ENCODE assay signal across 8 mouse cellular contexts in genomic region chr17:75074978-75075699, GRCm38 (mm10).
A peak's percentile ranks its signal among the peaks of the same experiment; 100 is the strongest.
DNase-seq lines count a peak whose midpoint lies in the region; ATAC-seq and TF ChIP-seq lines count a peak whose summit lies in the region.

No protein-coding gene starts in this region.

- in situ Hi-C loops in Patski (cut with MboI; ENCODE audit: low pct_unique_long_range_greater_than_20kb), result loop anchor here (10.0 kb wide), 1 partner anchor 260 kb away; no protein-coding TSS in a partner anchor

- H3K4me3 ChIP-seq in hindbrain, postnatal 0 days (ENCODE audit: low read length), result no peak overlapping the region
- H3K4me3 ChIP-seq in hindbrain, embryonic 12.5 days, result no peak overlapping the region

- H3K36me3 ChIP-seq in hindbrain, postnatal 0 days (ENCODE audit: insufficient read depth, low read length), result no peaks in the 10 kb centered on the region
- H3K36me3 ChIP-seq in hindbrain, embryonic 12.5 days, result no peaks in the 10 kb centered on the region

- DNase-seq in hindbrain, postnatal 0 days (ENCODE audit: low spot score), result peak; percentile 22
- DNase-seq in 3T3-L1 (ENCODE audit: low read depth, low spot score), result peak; percentile 40
- DNase-seq in Patski (ENCODE audit: low read depth, low spot score), result no peak
- peak; percentile 49 to 52 for DNase-seq in left cerebral cortex, postnatal 14 days (ENCODE audit: low spot score in 2 of 2)
- DNase-seq in retina, embryonic 14.5 days (ENCODE audit: low spot score), result peak; percentile 60
- DNase-seq in adrenal gland, postnatal 4 days (ENCODE audit: low spot score in 2 of 2), result no peak
- no peak for DNase-seq in cerebellum, postnatal 36 days

- H3K4me1 ChIP-seq in hindbrain, postnatal 0 days (ENCODE audit: insufficient read depth, low read length), result no peaks in the 10 kb centered on the region
- peaks cover 4% of the 10 kb centered on the region for H3K4me1 ChIP-seq in hindbrain, embryonic 12.5 days

- CTCF ChIA-PET in Patski (lab: Charles Lee), result interaction anchor here (0.7 to 3.4 kb wide), 4 partner anchors 10 to 115 kb away, joined by 3 to 20 read pairs (median 4); no protein-coding TSS in a partner anchor

- H3K9me3 ChIP-seq in hindbrain, postnatal 0 days (ENCODE audit: low read length), result no peaks in the 10 kb centered on the region
- no peaks in the 10 kb centered on the region for H3K9me3 ChIP-seq in hindbrain, embryonic 12.5 days (replicated peaks)

- 68% methylated on average over 19 of the region's 19 CpGs for WGBS in hindbrain, postnatal 0 days
- 73% methylated on average over 19 of the region's 19 CpGs for WGBS in hindbrain, embryonic 12.5 days

- no peak overlapping the region for H3K9ac ChIP-seq in hindbrain, postnatal 0 days (replicated peaks; ENCODE audit: low read length)
- H3K9ac ChIP-seq in hindbrain, embryonic 12.5 days, result no peak overlapping the region

- 0 out of 2 replicates have a peak, but pooled peaks have one; percentile 29 for ATAC-seq in hindbrain, postnatal 0 days
- no peak for ATAC-seq in hindbrain, embryonic 12.5 days (ENCODE audit: low FRiP score)
- ATAC-seq in Patski, result no peak

- POLR2A ChIA-PET in Patski (lab: Charles Lee), result no interaction called here

- no peak overlapping the region for H3K27ac ChIP-seq in hindbrain, postnatal 0 days
- H3K27ac ChIP-seq in hindbrain, embryonic 12.5 days, result no peak overlapping the region

- no peak overlapping the region for H3K4me2 ChIP-seq in hindbrain, postnatal 0 days (ENCODE audit: low read depth, low read length)
- no peak overlapping the region for H3K4me2 ChIP-seq in hindbrain, embryonic 12.5 days (replicated peaks)

- H3K27me3 ChIP-seq in hindbrain, postnatal 0 days (ENCODE audit: insufficient read depth, low read length), result no peaks in the 10 kb centered on the region
- peaks cover 15% of the 10 kb centered on the region for H3K27me3 ChIP-seq in hindbrain, embryonic 12.5 days
- no peaks in the 10 kb centered on the region for H3K27me3 ChIP-seq in Patski

- intact Hi-C loops in left cerebral cortex, postnatal 14 days (cut with DNase I), result loop anchor here (10.0 kb wide), 1 partner anchor 50 kb away; no protein-coding TSS in a partner anchor

- TF ChIP-seq CTCF in hindbrain, postnatal 0 days (IDR thresholded peaks at IDR 0.05; ENCODE audit: low read depth), result peak; percentile 50
- TF ChIP-seq CTCF in Patski (IDR thresholded peaks at IDR 0.05), result peak; percentile 68

Comparison
In these comparisons a context has a peak if more than half of its experiments do, and no peak if none do; other contexts are left out.
1. DNase-seq: peak in hindbrain, postnatal 0 days (single experiment), 3T3-L1 (single experiment), left cerebral cortex, postnatal 14 days (2 of 2) and retina, embryonic 14.5 days (single experiment); none in Patski (single experiment), adrenal gland, postnatal 4 days (0 of 2) and cerebellum, postnatal 36 days (0 of 2).